Mouse (Mus musculus): ENCODE results near the gene Zkscan1. TPM values are rescaled to one million over a fixed set of nuclear protein-coding genes. Genes with fewer than 3 reads are reported as not detected.

Zkscan1 gene
- polyA plus RNA-seq (2014; fragmentation: Illumina TruSeq; extraction: RNeasy Lipid Tissue Mini Kit (QIAGEN cat#74804); ENCODE audit: low read depth, low replicate concordance) = 48.4 TPM

GRCm38 (mm10) chr5:138084996-138085395, at the start of gene Zkscan1:
Zkscan1 (plus strand) TSS chr5:138085084.

GRCm38 (mm10) chr5:138052894-138053293, 32.0 kb upstream of the Zkscan1 start, which contains the start of gene Smok3c:
Smok3c (plus strand) TSS chr5:138053194.

GRCm38 (mm10) chr5:138116255-138117198, 31.6 kb downstream of the Zkscan1 start, which contains the start of gene Zscan21:
Zscan21 (plus strand) TSS chr5:138116903.

GRCm38 (mm10) chr5:138155443-138155976, 70.6 kb downstream of the Zkscan1 start, which contains the start of gene Zfp113:
Zfp113 (minus strand) TSS chr5:138155744.

Other genes starting within 250 kb of the Zkscan1 start
- gene Pilra, start 248.8 kb upstream of the Zkscan1 start, polyA plus RNA-seq (2014; fragmentation: Illumina TruSeq; extraction: RNeasy Lipid Tissue Mini Kit (QIAGEN cat#74804); ENCODE audit: low read depth, low replicate concordance) = 0.76 TPM
- not detected for gene Pilrb1, start 227.0 kb upstream of the Zkscan1 start, polyA plus RNA-seq (2014; fragmentation: Illumina TruSeq; extraction: RNeasy Lipid Tissue Mini Kit (QIAGEN cat#74804); ENCODE audit: low read depth, low replicate concordance)
- not detected for gene Pilrb2, start 213.3 kb upstream of the Zkscan1 start, polyA plus RNA-seq (2014; fragmentation: Illumina TruSeq; extraction: RNeasy Lipid Tissue Mini Kit (QIAGEN cat#74804); ENCODE audit: low read depth, low replicate concordance)
- not detected for gene Cyp3a13, start 163.5 kb upstream of the Zkscan1 start, polyA plus RNA-seq (2014; fragmentation: Illumina TruSeq; extraction: RNeasy Lipid Tissue Mini Kit (QIAGEN cat#74804); ENCODE audit: low read depth, low replicate concordance)
- 0.64 TPM for gene Gjc3, start 122.0 kb upstream of the Zkscan1 start, polyA plus RNA-seq (2014; fragmentation: Illumina TruSeq; extraction: RNeasy Lipid Tissue Mini Kit (QIAGEN cat#74804); ENCODE audit: low read depth, low replicate concordance)
- not detected for gene Azgp1, start 103.6 kb upstream of the Zkscan1 start, polyA plus RNA-seq (2014; fragmentation: Illumina TruSeq; extraction: RNeasy Lipid Tissue Mini Kit (QIAGEN cat#74804); ENCODE audit: low read depth, low replicate concordance)
- gene Smok3a, start 63.8 kb upstream of the Zkscan1 start, polyA plus RNA-seq (2014; fragmentation: Illumina TruSeq; extraction: RNeasy Lipid Tissue Mini Kit (QIAGEN cat#74804); ENCODE audit: low read depth, low replicate concordance) = not detected
- gene Smok3b, start 63.7 kb upstream of the Zkscan1 start, polyA plus RNA-seq (2014; fragmentation: Illumina TruSeq; extraction: RNeasy Lipid Tissue Mini Kit (QIAGEN cat#74804); ENCODE audit: low read depth, low replicate concordance) = not detected
- not detected for gene Smok3c, start 31.9 kb upstream of the Zkscan1 start, polyA plus RNA-seq (2014; fragmentation: Illumina TruSeq; extraction: RNeasy Lipid Tissue Mini Kit (QIAGEN cat#74804); ENCODE audit: low read depth, low replicate concordance)
- gene Zscan21, start 31.8 kb downstream of the Zkscan1 start, polyA plus RNA-seq (2014; fragmentation: Illumina TruSeq; extraction: RNeasy Lipid Tissue Mini Kit (QIAGEN cat#74804); ENCODE audit: low read depth, low replicate concordance) = 13.8 TPM
- 14.7 TPM for gene Zfp113, start 70.7 kb downstream of the Zkscan1 start, polyA plus RNA-seq (2014; fragmentation: Illumina TruSeq; extraction: RNeasy Lipid Tissue Mini Kit (QIAGEN cat#74804); ENCODE audit: low read depth, low replicate concordance)
- 94.6 TPM for gene Cops6, start 76.0 kb downstream of the Zkscan1 start, polyA plus RNA-seq (2014; fragmentation: Illumina TruSeq; extraction: RNeasy Lipid Tissue Mini Kit (QIAGEN cat#74804); ENCODE audit: low read depth, low replicate concordance)
- gene Ap4m1, start 86.9 kb downstream of the Zkscan1 start, polyA plus RNA-seq (2014; fragmentation: Illumina TruSeq; extraction: RNeasy Lipid Tissue Mini Kit (QIAGEN cat#74804); ENCODE audit: low read depth, low replicate concordance) = 3.0 TPM
- gene Mcm7, start 87.3 kb downstream of the Zkscan1 start, polyA plus RNA-seq (2014; fragmentation: Illumina TruSeq; extraction: RNeasy Lipid Tissue Mini Kit (QIAGEN cat#74804); ENCODE audit: low read depth, low replicate concordance) = 12.5 TPM
- gene Taf6, start 102.4 kb downstream of the Zkscan1 start, polyA plus RNA-seq (2014; fragmentation: Illumina TruSeq; extraction: RNeasy Lipid Tissue Mini Kit (QIAGEN cat#74804); ENCODE audit: low read depth, low replicate concordance) = 4.4 TPM
- gene Cnpy4, start 102.4 kb downstream of the Zkscan1 start, polyA plus RNA-seq (2014; fragmentation: Illumina TruSeq; extraction: RNeasy Lipid Tissue Mini Kit (QIAGEN cat#74804); ENCODE audit: low read depth, low replicate concordance) = 15.5 TPM
- 0.47 TPM for gene Mblac1, start 109.2 kb downstream of the Zkscan1 start, polyA plus RNA-seq (2014; fragmentation: Illumina TruSeq; extraction: RNeasy Lipid Tissue Mini Kit (QIAGEN cat#74804); ENCODE audit: low read depth, low replicate concordance)
- gene Nxpe5, start 140.8 kb downstream of the Zkscan1 start, polyA plus RNA-seq (2014; fragmentation: Illumina TruSeq; extraction: RNeasy Lipid Tissue Mini Kit (QIAGEN cat#74804); ENCODE audit: low read depth, low replicate concordance) = not detected
- gene Lamtor4, start 170.4 kb downstream of the Zkscan1 start, polyA plus RNA-seq (2014; fragmentation: Illumina TruSeq; extraction: RNeasy Lipid Tissue Mini Kit (QIAGEN cat#74804); ENCODE audit: low read depth, low replicate concordance) = 1.3 TPM
- 1.9 TPM for gene BC037034, start 178.9 kb downstream of the Zkscan1 start, polyA plus RNA-seq (2014; fragmentation: Illumina TruSeq; extraction: RNeasy Lipid Tissue Mini Kit (QIAGEN cat#74804); ENCODE audit: low read depth, low replicate concordance)
- not detected for gene Gal3st4, start 187.8 kb downstream of the Zkscan1 start, polyA plus RNA-seq (2014; fragmentation: Illumina TruSeq; extraction: RNeasy Lipid Tissue Mini Kit (QIAGEN cat#74804); ENCODE audit: low read depth, low replicate concordance)
- gene Gm43720, start 194.9 kb downstream of the Zkscan1 start, polyA plus RNA-seq (2014; fragmentation: Illumina TruSeq; extraction: RNeasy Lipid Tissue Mini Kit (QIAGEN cat#74804); ENCODE audit: low read depth, low replicate concordance) = not detected
- 0.23 TPM for gene Gpc2, start 194.9 kb downstream of the Zkscan1 start, polyA plus RNA-seq (2014; fragmentation: Illumina TruSeq; extraction: RNeasy Lipid Tissue Mini Kit (QIAGEN cat#74804); ENCODE audit: low read depth, low replicate concordance)
- gene Stag3, start 195.2 kb downstream of the Zkscan1 start, polyA plus RNA-seq (2014; fragmentation: Illumina TruSeq; extraction: RNeasy Lipid Tissue Mini Kit (QIAGEN cat#74804); ENCODE audit: low read depth, low replicate concordance) = not detected